Mouse (Mus musculus) neural tube, embryonic 12.5 days (tissue): ENCODE measurements at regions not wholly inside any gene's neighbourhood (a gene's known extent, or its start where the extent isn't known, plus 50 kb on each side); places are given as distances from the start of the nearest gene placed in this dataset.

Source experiments
- ATAC-seq: fragments of 200-750 bp; cut with Nextera tagmentation; 2 replicates; pipeline ENCODE4 v1.8.0; 2017; ENCODE audit warnings: low read depth, mild to moderate bottlenecking, moderate TSS enrichment, moderate library complexity; ENCODE audit not compliant: low FRiP score
- H3K27ac ChIP-seq: fragments of 300-500 bp; sonication (generic); 2 replicates; pipeline ENCODE4 v1.5.1; 2016
- H3K27me3 ChIP-seq: fragments of 300-500 bp; sonication (generic); replicated peaks from 2 replicates; pipeline ENCODE4 v1.6.1; 2016; ENCODE audit warnings: mild to moderate bottlenecking
- H3K36me3 ChIP-seq: fragments of 300-500 bp; sonication (generic); 2 replicates; pipeline ENCODE4 v1.6.1; 2016; ENCODE audit warnings: mild to moderate bottlenecking
- H3K4me1 ChIP-seq: fragments of 300-500 bp; sonication (generic); 2 replicates; pipeline ENCODE4 v1.6.1; 2016
- H3K4me2 ChIP-seq: fragments of 300-500 bp; sonication (generic); replicated peaks from 2 replicates; pipeline ENCODE4 v1.6.1; 2016; ENCODE audit warnings: mild to moderate bottlenecking
- H3K4me3 ChIP-seq: fragments of 300-500 bp; sonication (generic); 2 replicates; pipeline ENCODE4 v1.5.1; 2016
- H3K9ac ChIP-seq: fragments of 300-500 bp; sonication (generic); 2 replicates; pipeline ENCODE4 v1.6.1; 2016; ENCODE audit warnings: mild to moderate bottlenecking
- H3K9me3 ChIP-seq: fragments of 300-500 bp; sonication (generic); 2 replicates; pipeline ENCODE4 v1.6.1; 2016; ENCODE audit warnings: mild to moderate bottlenecking
- WGBS: fragments of 180-500 bp; shearing (Covaris S2); methylation state at CpG from one replicate; pipeline ENCODE4 v1.1.7; 2016; 5-methylcytosine and 5-hydroxymethylcytosine counted together

GRCm38 (mm10) chr10:55767571-55767970 lies 339.1 kb upstream of the Msl3l2 start:
- 65% methylated on average over 1 of the region's 1 CpGs for WGBS
- H3K36me3 ChIP-seq, result no peaks in the 10 kb centered on the region
- H3K4me2 ChIP-seq, result no peak overlapping the region
- no peak overlapping the region for H3K27ac ChIP-seq
- H3K27me3 ChIP-seq, result no peaks in the 10 kb centered on the region
- no peaks in the 10 kb centered on the region for H3K9me3 ChIP-seq
- no peak overlapping the region for H3K4me3 ChIP-seq
- no peak for ATAC-seq
- no peaks in the 10 kb centered on the region for H3K4me1 ChIP-seq
- no peak overlapping the region for H3K9ac ChIP-seq

GRCm38 (mm10) chr10:55769642-55770041 lies 337.1 kb upstream of the Msl3l2 start:
- WGBS, result 49% methylated on average over 6 of the region's 6 CpGs
- Histone ChIP-seq H3K27ac (no peak overlapping the region), H3K4me3 (no peak overlapping the region), H3K4me1 (no peaks in the 10 kb centered on the region), H3K27me3 (no peaks in the 10 kb centered on the region), H3K36me3 (no peaks in the 10 kb centered on the region), H3K9ac (no peak overlapping the region), H3K9me3 (no peaks in the 10 kb centered on the region), H3K4me2 (no peak overlapping the region)
- no peak for ATAC-seq

GRCm38 (mm10) chr10:55782674-55783469 lies 323.8 kb upstream of the Msl3l2 start:
- no peak for ATAC-seq
- Histone ChIP-seq H3K4me1 (no peaks in the 10 kb centered on the region), H3K4me3 (no peak overlapping the region), H3K9ac (no peak overlapping the region), H3K27me3 (no peaks in the 10 kb centered on the region), H3K36me3 (no peaks in the 10 kb centered on the region), H3K27ac (no peak overlapping the region), H3K9me3 (no peaks in the 10 kb centered on the region), H3K4me2 (no peak overlapping the region)
- 89% methylated on average over 2 of the region's 2 CpGs for WGBS

GRCm38 (mm10) chr10:55813966-55814365 lies 292.8 kb upstream of the Msl3l2 start:
- ATAC-seq, result no peak
- H3K27me3 ChIP-seq, result no peaks in the 10 kb centered on the region
- 84% methylated on average over 2 of the region's 2 CpGs for WGBS

GRCm38 (mm10) chr10:55851361-55851760 lies 255.4 kb upstream of the Msl3l2 start:
- H3K36me3 ChIP-seq, result no peaks in the 10 kb centered on the region
- no peak for ATAC-seq

More at GRCm38 (mm10) chr10:55813966-55814365, 292.8 kb upstream of the Msl3l2 start:
- Histone ChIP-seq H3K4me2 (no peak overlapping the region), H3K4me3 (no peak overlapping the region), H3K9ac (no peak overlapping the region), H3K27ac (no peak overlapping the region), H3K4me1 (no peaks in the 10 kb centered on the region), H3K9me3 (no peaks in the 10 kb centered on the region), H3K36me3 (no peaks in the 10 kb centered on the region)

GRCm38 (mm10) chr10:55892606-55893005 lies 214.1 kb upstream of the Msl3l2 start:
- Histone ChIP-seq H3K27ac (no peak overlapping the region), H3K27me3 (no peaks in the 10 kb centered on the region), H3K4me1 (no peaks in the 10 kb centered on the region), H3K4me2 (no peak overlapping the region), H3K36me3 (no peaks in the 10 kb centered on the region), H3K9ac (no peak overlapping the region), H3K4me3 (no peak overlapping the region), H3K9me3 (no peaks in the 10 kb centered on the region)
- ATAC-seq, result no peak
- WGBS, result 67% methylated on average over 3 of the region's 3 CpGs

More at GRCm38 (mm10) chr10:55851361-55851760, 255.4 kb upstream of the Msl3l2 start:
- Histone ChIP-seq H3K9me3 (no peaks in the 10 kb centered on the region), H3K27me3 (no peaks in the 10 kb centered on the region), H3K4me2 (no peak overlapping the region), H3K9ac (no peak overlapping the region), H3K4me3 (no peak overlapping the region), H3K27ac (no peak overlapping the region), H3K4me1 (no peaks in the 10 kb centered on the region)
- 85% methylated on average over 2 of the region's 2 CpGs for WGBS

- H3K9me3 ChIP-seq, result no peaks in the 10 kb centered on the region
- no peak for ATAC-seq
- no peak overlapping the region for H3K4me3 ChIP-seq
- H3K4me1 ChIP-seq, result no peaks in the 10 kb centered on the region
- WGBS, result 55% methylated on average over 4 of the region's 4 CpGs
- H3K36me3 ChIP-seq, result no peaks in the 10 kb centered on the region
- H3K27ac ChIP-seq, result no peak overlapping the region
- no peaks in the 10 kb centered on the region for H3K27me3 ChIP-seq
- no peak overlapping the region for H3K9ac ChIP-seq
- H3K4me2 ChIP-seq, result no peak overlapping the region
Observed at GRCm38 (mm10) chr10:55929100-55929499, 177.6 kb upstream of the Msl3l2 start.

GRCm38 (mm10) chr10:55933993-55934392 lies 172.7 kb upstream of the Msl3l2 start:
- no peak overlapping the region for H3K4me3 ChIP-seq
- H3K9me3 ChIP-seq, result no peaks in the 10 kb centered on the region
- no peak for ATAC-seq
- WGBS, result 64% methylated on average over 2 of the region's 2 CpGs
- H3K4me1 ChIP-seq, result no peaks in the 10 kb centered on the region
- H3K4me2 ChIP-seq, result no peak overlapping the region
- no peaks in the 10 kb centered on the region for H3K27me3 ChIP-seq
- H3K9ac ChIP-seq, result no peak overlapping the region
- no peak overlapping the region for H3K27ac ChIP-seq
- no peaks in the 10 kb centered on the region for H3K36me3 ChIP-seq

GRCm38 (mm10) chr10:55935447-55935846 lies 171.3 kb upstream of the Msl3l2 start:
- ATAC-seq, result no peak
- WGBS, result 76% methylated on average over 2 of the region's 2 CpGs
- H3K4me3 ChIP-seq, result no peak overlapping the region
- H3K4me2 ChIP-seq, result no peak overlapping the region
- no peaks in the 10 kb centered on the region for H3K36me3 ChIP-seq
- no peaks in the 10 kb centered on the region for H3K27me3 ChIP-seq
- no peak overlapping the region for H3K27ac ChIP-seq
- no peaks in the 10 kb centered on the region for H3K4me1 ChIP-seq
- no peak overlapping the region for H3K9ac ChIP-seq
- no peaks in the 10 kb centered on the region for H3K9me3 ChIP-seq

- peak; percentile 50; the same call in 1 of the 2 replicates for ATAC-seq
Observed at GRCm38 (mm10) chr10:55962627-55963203, 144.0 kb upstream of the Msl3l2 start.

More at GRCm38 (mm10) chr10:55962627-55963203, 144.0 kb upstream of the Msl3l2 start:
- Histone ChIP-seq H3K9me3 (no peaks in the 10 kb centered on the region), H3K9ac (no peak overlapping the region), H3K4me2 (no peak overlapping the region), H3K4me1 (no peaks in the 10 kb centered on the region), H3K4me3 (no peak overlapping the region), H3K36me3 (no peaks in the 10 kb centered on the region), H3K27ac (no peak overlapping the region), H3K27me3 (no peaks in the 10 kb centered on the region)
- WGBS, result 56% methylated on average over 4 of the region's 4 CpGs
